Mouse (Mus musculus) brain, adult 2 months (tissue): ENCODE data around the gene Ankmy2.
"Not testable (repeated sequence)": the region's sequence is repeated elsewhere in the genome, so short reads cannot be mapped to it uniquely, and the experiment has no call there.

Source experiments
- DNase-seq: peaks from one replicate; pipeline ENCODE4 v3.0.0; 2011; ENCODE audit warnings: low read depth, low spot score

The Ankmy2 gene

GRCm38 (mm10) chr12:36157638-36158308 lies 859 bp downstream of the Ankmy2 start, which contains the start of gene Bzw2:
Gene Bzw2, minus strand, starts transcription at chr12:36158080.
- peak; percentile 74 for DNase-seq

DNA sequence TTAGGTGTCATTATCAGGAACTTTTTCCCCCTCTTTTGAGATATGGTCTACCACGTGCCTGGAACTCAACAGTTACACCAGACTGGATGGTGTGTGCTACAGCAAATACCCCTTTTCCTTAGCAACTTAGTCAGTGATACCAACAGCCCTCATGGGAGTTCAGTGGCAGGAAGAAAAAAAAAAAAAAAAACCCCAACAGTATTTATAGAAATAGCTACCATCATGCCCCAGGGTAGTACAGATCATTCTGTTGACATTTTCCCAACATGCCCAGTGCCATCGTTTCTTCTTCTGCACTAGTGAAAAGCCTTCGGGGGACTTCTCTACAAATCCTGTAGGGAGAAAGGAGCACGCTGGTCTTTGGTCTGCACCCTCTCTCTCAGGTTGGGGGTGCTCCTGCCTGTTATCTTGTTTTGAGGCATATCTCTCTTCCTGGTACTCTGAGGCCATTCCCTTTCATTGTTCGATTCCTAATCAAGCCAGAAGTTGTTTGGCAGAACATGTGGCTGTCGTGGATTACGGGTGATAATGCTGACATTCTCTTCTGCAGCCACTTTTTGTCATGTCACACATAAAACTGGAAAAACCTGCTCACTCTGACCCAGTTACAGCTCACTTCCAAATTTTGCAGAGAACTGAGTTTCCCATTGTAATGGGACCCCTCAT lies 7.3 kb downstream of the Ankmy2 start:
- no peak for DNase-seq

- DNase-seq: no peak
Measured at GRCm38 (mm10) chr12:36165299-36165698, 8.4 kb downstream of the Ankmy2 start.

DNA sequence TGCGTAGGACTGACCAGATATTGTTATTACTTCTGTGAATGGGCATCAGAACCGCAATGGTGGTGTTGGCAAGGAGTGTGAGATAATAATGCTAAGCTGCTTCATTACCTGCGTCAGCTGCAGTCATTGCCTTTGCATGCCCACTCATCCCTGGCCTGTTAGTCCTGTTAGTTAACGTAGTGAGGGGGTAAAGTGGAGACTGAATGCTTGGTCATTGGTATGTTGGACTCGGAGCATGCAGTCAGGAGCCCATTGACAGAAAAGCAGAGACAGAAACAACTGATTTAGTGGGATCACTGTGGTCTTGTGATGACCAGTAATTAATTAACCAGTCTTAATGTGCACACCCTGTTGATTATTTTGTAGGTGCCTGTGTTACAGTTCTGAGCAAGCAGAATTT lies 20.3 kb downstream of the Ankmy2 start:
- no peak for DNase-seq

DNA sequence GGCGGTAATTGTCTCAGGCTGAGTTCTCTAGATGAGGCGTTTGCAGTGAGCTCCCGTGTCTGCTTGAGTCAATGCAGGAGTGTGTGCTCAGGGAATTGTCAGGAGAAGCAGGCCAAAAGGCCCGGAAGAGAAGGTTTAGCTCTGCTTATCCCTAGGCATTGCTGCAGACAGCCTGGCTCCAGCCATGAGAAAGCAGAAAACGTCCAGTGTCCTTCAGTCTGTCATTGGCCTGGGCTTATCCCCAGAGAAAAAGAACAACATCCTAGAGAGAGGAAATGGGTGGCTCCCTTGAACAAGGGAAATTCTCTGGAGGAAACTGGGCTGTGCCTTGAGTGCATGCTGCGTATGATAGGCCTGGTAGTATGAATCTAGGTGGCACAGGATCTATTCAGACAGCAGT lies 25.7 kb downstream of the Ankmy2 start:
- DNase-seq: no peak

GRCm38 (mm10) chr12:36187081-36187480 lies 30.2 kb downstream of the Ankmy2 start:
- DNase-seq: no peak

DNA sequence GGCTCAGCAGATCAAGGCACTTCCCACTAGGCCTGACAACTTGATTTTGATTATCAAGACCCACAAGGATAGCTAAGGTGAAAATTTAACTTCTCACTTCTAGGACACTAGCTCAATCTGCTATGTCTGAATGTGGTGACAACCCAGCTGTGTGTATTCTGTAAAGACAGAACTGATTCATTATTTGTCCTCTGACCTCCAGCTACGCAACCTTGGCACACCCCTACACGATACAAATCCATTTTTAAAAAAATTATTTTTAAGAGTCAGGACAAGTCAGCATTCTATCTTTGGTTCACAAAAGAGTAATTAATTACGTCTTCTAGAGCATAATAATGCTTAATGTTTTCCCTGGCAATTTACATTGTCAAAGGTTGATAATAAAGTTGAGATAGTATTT lies 32.7 kb downstream of the Ankmy2 start:
- no peak for DNase-seq

DNA sequence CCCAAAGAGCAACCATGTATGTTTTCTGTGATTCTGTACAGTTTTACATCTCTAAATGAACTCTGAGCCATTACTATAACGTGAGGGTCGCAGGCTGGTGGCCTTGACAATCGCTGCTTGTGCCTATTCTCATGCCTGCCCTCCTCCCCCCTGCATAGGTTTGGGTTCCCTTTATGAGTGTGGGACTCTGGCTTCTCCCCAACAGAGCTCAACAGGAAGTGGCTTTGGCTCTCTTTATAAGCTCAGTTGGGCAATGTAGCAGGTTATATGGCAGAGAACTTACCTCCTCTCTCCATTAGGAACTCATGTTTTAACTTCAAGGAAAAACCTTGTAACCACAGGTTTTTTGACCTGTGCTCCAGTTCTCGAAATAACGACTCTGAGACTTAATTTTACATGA lies 33.4 kb downstream of the Ankmy2 start:
- no peak for DNase-seq

DNA sequence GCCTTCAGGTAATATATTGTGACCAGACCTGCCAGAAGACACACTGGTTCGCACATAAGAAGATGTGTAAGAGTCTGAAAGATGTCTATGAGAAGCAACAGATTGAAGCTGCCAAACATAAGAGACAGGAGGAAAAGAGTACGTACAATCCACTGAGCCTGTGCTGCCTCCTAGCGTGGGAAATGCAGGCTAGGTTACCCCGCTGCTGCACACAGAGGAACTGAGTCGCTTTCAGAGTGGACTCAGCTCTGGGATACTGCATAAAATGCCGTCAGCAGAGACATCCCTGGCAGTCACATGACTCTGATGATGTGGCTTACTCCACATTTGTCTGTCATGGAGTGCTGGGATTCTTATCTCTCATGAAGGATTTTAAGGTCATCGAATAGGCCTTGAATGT lies 38.1 kb downstream of the Ankmy2 start:
- DNase-seq: no peak

DNA sequence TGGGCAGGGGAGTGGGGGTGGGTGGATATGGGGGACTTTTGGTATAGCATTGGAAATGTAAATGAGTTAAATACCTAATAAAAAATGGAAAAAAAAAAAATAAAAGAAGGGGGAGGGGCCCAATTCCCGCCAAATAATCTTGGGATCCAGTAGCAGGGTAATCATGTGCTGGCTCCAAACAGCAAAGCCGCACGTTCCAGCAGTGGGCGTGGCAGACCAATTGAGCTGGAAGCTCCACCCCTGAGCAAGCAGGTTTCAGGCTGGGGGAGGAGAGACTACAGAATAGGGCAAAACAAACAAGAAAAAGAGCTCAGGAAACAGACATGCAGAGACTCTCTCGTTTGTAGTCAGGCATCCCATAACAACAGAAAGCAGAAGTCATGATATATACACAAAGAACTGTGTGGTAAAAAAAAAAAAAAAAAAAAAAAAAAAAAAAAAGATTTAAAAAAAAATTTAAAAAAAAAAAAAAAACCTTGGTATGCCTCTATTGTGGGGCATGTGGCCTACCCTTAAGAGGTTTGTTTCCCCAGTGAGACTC lies 48.7 kb downstream of the Ankmy2 start:
- not testable (repeated sequence) for DNase-seq

- peak; percentile 76 for DNase-seq
Measured at GRCm38 (mm10) chr12:36207072-36207799, 50.3 kb downstream of the Ankmy2 start.

DNA sequence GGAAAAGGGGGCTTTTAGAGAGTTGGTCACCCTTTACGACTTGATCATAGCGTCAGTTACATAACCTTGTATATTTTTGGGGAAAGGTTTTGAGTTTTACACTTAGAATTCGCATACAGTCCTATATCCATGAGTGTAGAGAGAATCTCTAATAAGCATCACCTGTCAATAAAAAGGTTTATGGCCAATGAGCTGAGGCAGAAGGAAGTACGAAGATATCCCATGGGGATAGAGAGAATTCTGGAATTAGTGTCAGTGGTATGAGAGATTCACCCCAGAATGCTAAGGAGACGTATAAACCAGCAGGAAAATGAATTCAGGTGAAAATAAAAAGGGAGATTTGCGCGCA lies 50.9 kb downstream of the Ankmy2 start:
- no peak for DNase-seq

DNA sequence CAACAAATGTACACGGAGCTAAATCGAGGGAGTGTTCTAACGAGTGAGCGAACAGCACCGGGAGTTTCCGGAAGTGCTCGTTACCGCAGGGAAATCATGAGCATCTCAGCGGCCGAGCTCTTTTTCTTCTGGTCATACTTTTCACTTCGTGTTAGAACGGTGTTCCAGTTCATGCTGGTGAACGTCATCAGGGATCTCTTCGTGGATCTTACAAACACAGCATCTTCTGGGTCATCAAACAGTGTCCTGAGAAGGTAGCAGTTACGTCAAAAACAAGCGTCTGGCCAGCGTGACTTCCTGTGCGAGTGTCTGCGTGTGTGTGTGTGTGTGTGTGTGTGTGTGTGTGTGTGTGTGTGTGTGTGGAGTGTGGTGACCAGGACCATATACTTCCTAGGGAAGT lies 51.5 kb downstream of the Ankmy2 start:
- DNase-seq: peak; percentile 78

DNA sequence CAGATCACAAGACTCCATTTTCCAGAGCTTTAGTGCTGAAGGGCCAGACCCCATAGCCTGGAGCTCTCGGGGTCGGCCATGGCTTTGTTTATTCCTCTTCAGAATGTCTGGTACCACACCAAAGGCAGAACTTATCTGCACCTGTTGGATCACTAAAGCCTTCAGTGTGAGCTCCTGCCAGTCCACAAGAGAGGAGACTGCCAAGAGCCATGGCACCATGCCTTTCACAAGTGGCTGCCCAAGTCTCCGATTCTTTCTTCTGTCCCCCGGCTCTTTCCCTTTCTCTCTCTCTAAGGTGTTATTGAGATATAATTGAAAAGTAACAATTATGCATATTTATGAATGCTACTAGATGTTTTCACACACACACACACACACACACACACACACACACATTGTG lies 53.2 kb downstream of the Ankmy2 start:
- no peak for DNase-seq

- DNase-seq: no peak
Measured at GRCm38 (mm10) chr12:36214389-36215148, 57.7 kb downstream of the Ankmy2 start.

DNA sequence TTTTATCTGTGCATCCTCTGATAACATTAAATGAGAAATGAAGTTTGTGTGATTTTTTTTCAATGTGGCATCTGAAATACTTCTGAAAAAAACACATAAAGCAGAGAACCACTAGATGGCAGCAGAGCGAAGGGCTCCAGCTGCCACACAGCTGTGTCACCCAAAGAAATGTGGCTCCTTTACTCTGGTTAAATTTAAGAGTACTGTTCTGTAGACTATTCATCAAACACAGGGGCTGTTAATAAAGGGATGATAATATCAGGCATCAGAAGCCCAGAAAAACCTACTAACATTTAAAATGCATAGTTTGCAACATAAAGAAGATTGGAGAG lies 58.2 kb downstream of the Ankmy2 start:
- DNase-seq: peak; percentile 71

DNA sequence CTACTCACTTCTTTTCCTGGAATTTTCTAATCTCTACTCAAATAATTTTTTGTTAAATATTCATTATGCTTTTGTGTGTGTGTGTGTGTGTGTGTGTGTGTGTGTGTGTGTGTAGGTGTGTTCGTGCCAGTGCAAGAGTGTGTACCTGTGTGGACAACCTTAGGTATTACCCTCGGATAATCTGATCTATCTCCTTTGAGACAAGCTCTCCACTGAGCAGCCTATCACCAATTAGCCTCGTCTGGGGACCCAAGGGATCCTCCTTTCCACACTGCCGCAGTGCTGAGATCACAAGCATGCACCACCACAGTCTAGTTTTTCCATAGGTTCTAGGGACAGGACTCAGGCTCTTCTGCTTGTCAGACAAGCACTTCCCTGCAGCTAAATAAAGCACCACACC lies 59.3 kb downstream of the Ankmy2 start:
- no peak for DNase-seq

GRCm38 (mm10) chr12:36216905-36217304 lies 60.0 kb downstream of the Ankmy2 start:
- DNase-seq: no peak

DNA sequence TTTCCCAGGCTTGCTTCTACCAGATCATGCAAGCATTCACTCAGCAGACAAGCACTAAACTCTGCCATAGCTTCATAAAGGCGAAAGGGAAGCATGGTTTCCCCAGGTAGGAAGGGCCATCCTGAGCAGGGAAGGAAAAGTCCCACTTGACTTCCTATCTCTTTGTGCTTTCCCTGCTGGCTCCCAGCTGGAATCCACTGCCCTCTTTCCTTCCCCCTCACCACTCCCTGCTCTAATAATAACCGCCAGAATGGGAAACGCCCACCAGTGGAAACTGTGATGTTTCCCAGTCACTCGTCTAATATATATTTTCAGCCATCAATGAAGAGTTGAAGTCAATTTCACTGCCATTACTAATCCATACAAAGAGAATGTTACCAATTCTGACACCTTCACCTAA lies 67.5 kb downstream of the Ankmy2 start:
- no peak for DNase-seq

GRCm38 (mm10) chr12:36231386-36231785 lies 74.5 kb downstream of the Ankmy2 start:
- DNase-seq: no peak

GRCm38 (mm10) chr12:36241171-36241570 lies 84.3 kb downstream of the Ankmy2 start:
- peak; percentile 7 for DNase-seq
